Mouse (Mus musculus): ENCODE measurements around the gene Gm28038.

DNA sequence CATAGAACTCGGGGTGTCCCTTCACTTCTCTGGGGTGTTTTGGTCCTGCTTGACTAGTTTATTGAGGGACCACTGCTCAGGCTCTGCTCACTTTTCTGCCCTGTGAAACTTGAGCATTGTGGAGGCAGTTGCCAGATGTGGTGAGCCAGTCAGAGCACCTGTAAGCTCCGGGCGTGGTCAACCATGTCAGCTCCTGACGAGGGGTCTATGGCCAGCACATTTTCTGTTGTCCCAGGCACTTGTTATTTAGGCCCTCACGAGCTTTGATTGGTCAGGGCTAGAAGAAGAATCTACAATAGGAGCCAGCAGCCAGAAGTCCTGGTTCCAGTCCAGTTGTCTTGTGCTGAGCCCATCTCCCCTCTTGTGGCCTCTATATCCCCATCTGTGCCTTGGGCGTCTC is 17.0 kb upstream of the Gm28038 start:
- TF ChIP-seq CTCF (IDR thresholded peaks at IDR 0.05; ENCODE audit: borderline replicate concordance, extremely low read depth, insufficient read depth, insufficient read length) (no peak), POLR2A (IDR thresholded peaks at IDR 0.05; ENCODE audit: borderline replicate concordance, extremely low read depth, insufficient read depth, insufficient read length, poor library complexity, severe bottlenecking) (no peak)
